Mouse (Mus musculus) heart, postnatal 10 days (tissue): Measurements from ENCODE around the gene 6030458C11Rik. TPM values are rescaled to one million over a fixed set of nuclear protein-coding genes. Genes with fewer than 3 reads are reported as not detected.

Source experiments
- DNase-seq, 2 experiments: peaks; one replicate each; pipeline ENCODE4 v3.0.0; 2021
- intact Hi-C: fragments of 180-260 bp; cut with DNase I; formaldehyde crosslinking; loops from one replicate; pipeline ENCODE4 v1.15.1; 2025
- total RNA-seq, 2 experiments: library from RNA; stranded (reverse); gene quantifications; 2 replicates each; pipeline ENCODE4 v1.2.3; 2021

Gene 6030458C11Rik
- total RNA-seq: 10 to 100 TPM; 14.7 to 16.6 TPM

DNA sequence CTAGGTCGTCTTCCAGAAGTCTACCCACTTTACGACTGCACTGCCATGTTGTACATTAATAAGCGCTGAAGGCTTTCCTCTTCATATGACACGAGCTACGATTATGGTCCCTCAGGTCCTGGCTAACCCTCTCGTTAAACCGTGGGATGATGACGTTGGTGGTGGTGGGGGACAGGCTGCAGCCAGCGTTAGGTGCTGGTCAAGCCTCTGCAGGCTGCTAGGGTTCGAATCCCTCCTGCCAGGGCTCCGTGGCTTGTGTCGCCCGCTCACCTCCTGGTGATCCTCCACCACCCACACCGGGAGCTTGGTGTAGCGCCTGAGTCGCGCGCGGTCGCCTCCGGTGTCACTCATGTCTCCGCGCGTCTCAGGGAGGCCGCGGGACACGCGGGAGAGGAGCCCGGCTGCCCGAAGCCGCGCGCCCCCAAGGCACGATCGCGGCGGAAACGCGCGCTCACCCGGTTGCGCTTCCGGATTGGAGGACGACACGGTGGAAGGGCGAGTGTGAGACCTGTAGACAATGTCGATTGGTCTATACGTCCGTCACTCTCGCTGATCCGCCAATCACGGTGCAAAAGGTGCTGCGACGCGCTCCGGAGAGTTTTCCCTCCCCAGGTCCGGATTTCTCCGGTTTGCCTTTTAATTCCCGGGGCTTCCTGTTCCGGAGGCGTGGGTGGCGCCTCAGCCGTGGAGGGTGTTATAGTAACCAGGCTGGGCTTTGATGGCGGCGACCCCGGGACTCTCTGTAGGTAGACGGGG lies at the start of gene 6030458C11Rik, which contains the start of gene Drosha:
Gene 6030458C11Rik (minus strand): TSS at position 453 of the 756 bp plus-strand sequence.
Gene Drosha (plus strand): TSS at position 619 of the 756 bp plus-strand sequence.
- peak; percentile 100 for DNase-seq
- intact Hi-C loops: loop anchor here (10.0 kb wide), 1 partner anchor 850 kb away; no protein-coding TSS in a partner anchor

DNA sequence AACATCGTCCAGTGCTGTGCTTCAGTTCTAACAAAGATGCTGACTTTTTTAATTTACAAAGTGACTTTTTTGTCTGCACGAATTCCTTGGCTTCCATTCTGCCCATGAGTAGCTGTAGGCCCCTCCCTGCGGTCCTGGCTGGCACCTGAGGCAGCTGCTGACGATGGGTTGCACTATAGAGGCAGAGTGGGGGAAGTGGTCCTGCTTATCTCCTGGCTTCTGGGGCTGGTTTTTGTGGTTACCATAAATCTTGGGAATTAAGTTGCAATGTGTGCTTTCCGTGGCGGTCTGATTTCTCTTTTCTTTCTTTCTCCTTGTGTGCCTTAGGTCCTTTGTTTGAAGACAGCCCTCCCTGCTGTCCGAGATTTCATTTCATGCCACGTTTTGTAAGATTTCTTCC lies 42.8 kb upstream of the 6030458C11Rik start:
- DNase-seq: no peak
- intact Hi-C loops: loop anchor here (5.0 kb wide), 1 partner anchor 1185 kb away; no protein-coding TSS in a partner anchor

DNA sequence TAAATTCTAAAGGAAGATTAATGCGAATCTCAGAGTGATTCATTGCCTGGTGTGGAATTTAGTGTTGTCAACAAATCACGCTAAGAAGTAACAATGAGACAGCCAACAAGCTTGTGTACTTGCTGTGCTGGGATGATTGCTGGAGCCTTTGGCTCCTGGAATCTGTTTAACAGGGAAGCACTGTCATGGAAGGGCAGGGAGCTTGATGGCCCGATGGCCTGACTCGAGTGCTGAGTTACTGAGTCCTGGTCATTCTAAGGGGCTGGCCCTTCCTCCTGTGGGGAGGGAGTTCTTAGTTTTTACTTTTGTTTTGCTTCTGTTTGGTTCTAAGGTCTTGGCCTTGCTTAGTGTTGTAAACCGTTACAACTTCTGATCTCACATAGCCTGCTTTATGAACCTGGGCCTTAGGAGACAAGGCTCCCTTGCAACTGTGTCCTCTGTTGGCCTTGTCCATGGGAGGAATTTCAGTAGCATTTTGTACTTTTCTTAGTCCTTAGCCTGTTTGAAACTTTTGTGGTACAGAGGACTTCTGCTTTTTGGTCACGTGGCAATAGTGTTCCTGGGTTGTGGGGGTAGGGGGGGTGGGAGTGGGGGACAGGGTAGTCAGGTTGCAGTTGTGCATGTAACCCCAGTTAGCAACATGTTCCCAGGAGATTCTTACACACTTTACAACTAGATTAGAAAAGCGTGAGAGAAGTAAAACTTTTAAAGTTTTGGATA lies 41.3 kb upstream of the 6030458C11Rik start:
- intact Hi-C loops: loop anchor here (5.0 kb wide), 1 partner anchor 1187 kb away; no protein-coding TSS in a partner anchor
- no peak for DNase-seq

DNA sequence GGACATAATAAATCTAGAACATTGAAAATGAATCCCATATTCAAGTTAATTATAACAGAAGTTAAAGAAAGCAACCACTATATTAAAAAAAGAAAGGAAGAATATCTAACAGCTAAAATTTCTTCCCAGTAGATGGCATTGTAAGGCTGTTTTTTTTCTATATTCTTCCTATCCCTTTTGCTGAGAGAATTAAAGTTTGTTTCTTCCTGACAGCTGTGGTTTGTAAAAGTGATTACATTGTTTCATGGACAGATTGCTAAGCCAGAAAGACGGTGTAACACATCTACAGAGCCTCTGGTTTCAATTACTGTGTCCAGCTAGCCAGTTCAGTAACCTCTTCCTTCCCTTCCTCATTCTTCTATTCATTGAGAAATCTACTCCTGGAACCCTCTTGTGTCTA lies 39.2 kb upstream of the 6030458C11Rik start:
- intact Hi-C loops: no loop called here
- DNase-seq: no peak

DNA sequence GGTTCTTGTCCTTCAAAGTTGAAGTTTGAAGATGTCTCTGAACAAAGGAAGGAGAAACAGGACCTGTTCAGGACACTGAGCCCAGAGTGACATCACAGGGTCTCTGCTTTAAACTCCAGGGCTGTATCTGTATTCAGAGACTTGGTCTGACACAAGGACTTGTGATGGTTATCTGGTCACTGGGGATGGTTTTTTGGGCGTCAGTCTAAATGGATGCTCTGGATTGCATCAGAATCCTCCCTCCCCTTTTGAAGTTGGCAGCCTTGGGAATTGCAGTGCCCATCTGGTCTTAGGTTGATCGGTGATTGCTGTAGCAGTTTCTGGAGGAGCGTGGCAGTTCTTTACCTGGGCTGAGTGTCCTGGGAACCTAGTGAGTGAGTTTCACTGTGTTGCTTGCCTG lies 37.6 kb upstream of the 6030458C11Rik start:
- intact Hi-C loops: no loop called here
- DNase-seq: no peak

DNA sequence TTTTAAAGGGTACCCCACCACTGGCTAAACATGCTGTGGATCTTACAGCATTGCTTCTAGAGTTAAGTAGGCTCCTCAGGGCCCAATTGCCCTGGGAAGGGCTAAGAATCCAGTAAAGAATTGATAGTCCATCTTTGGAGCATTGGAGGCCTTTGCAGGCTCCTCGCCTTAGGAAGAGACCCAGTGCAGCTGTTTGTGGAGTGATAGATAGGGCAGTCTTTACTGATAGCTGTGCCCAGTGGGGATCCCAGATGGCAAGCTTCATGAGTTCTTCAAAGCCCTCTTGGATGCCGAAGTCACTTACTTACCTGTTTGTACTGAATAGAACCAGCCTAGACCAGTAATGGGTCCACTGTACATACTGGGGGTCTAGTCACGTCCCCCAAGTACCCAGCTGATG lies 34.2 kb upstream of the 6030458C11Rik start:
- intact Hi-C loops: no loop called here
- DNase-seq: no peak

DNA sequence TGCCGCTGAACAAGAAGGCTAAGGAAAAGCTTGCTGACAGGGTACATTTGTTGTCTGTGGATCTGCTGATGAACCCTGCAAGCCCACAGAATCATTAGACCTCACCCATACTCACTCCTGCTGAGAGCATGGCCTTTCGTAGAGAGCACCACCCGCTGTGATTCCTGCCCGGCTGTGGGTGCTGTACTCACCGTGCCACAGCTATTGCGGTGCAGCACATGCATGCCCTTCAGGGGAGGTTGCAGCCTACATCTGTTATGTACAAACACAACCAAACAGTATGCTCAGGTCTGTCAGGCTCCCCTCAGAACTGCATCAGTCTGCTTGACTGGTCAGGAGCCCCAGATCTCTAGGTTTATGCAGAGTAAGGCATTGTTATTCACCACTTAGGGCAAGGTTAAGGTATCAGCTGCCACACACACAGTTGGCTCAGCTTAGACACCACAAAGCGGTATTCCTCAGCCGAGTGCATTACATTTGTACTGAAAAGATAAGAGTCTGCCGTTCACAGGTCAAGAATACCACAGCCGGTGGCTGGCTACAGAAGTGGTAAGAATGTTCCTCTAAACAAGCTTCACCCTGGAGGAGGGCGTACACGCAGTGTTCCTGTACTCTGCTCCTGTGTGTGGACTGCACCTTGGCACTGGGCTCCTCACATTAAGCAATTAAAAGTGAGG lies 33.5 kb upstream of the 6030458C11Rik start:
- peak; percentile 11 to 15 for DNase-seq
- intact Hi-C loops: no loop called here

DNA sequence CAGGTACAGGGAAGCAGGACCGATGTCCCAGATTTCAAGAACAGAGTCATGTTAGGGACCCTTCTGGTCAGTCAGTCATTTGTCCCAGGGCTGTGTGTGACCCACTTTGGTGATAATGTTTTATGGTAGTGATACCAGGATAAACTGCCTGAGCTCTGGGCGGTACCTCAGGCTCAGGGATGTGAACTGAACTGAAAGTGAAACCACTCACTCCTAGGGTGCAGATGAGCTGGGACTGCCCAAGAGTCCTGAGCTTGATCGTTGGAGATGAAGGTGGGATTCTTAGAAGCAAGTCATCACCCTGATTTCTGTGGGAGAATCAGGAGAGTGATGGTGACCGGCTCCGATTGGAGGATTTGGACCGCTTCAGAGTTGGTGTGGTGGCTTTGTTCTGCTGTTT lies 32.3 kb upstream of the 6030458C11Rik start:
- DNase-seq: no peak
- intact Hi-C loops: no loop called here

DNA sequence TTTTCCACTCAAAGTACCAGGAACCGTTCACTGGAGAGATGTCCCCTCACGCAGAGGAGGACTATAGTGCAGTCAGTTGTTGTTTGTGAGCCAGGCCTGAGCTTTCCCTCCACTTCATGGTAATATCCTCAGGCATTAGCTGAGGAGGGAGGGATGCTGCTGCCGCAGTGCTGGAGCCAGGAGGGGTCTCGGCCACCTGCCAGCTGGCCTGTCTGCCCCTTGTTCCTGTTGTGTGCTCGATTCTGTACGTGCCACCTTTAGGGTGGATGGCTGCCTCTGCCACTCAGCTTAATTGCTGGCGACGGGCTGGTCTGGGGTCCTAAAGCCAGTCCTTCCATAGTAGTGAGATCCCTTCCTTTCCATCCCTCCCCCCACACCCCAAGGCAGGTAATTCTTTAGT lies 29.0 kb upstream of the 6030458C11Rik start:
- intact Hi-C loops: no loop called here
- no peak for DNase-seq

DNA sequence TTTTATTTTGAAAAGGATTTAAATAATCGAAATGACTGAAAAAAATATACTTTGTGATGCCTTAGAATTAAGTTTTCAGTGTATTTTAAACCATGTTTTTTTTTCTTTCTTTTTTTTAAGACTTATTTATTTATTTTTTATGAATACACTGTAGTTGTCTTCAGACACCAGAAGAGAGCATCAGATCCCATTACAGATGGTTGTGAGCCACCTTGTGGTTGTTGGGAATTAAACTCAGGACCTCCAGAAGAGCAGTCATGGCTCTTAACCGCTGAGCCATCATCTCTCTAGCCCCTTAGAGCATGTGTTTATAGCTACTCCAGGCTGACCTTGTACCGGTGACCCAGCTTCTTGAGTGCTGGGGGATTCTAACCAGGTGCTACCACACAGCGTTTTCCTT lies 24.9 kb upstream of the 6030458C11Rik start:
- intact Hi-C loops: no loop called here
- no peak for DNase-seq

DNA sequence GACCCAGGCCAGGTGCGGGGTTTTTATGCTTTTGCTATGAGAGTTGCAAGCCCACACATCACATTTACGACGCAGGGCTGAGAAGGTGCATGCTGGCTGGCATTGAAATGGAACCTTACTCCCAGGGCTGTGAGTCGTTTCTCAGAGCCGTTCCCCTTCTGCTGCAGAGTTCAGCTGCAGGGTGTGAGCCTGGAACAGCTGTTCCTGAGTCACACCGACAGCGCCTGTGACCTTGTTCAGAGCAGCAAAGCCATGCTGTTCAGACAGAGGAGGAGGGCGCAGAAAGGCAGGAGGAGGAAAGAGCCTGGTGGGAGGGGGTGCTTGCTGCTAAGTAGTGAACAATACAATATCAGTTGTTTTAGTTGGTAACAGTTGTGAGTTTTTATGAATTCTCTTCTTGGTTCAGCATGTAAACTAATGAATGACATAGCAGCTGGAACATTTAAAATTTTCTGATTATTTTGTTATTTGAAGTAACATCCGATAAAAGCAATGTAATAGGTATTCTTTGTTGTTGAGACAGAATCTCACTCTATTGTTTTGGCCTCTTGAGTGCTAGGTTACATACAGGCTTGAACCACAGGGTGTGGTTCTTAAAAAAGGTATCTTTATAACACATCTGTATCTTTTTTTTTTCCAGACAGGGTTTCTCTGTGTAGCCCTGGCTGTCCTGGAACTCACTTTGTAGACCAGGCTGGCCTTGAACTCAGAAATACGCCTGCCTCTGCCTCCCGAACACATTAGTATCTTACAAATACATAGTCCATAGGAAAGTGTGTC lies 23.9 kb upstream of the 6030458C11Rik start:
- no peak for DNase-seq
- intact Hi-C loops: no loop called here

DNA sequence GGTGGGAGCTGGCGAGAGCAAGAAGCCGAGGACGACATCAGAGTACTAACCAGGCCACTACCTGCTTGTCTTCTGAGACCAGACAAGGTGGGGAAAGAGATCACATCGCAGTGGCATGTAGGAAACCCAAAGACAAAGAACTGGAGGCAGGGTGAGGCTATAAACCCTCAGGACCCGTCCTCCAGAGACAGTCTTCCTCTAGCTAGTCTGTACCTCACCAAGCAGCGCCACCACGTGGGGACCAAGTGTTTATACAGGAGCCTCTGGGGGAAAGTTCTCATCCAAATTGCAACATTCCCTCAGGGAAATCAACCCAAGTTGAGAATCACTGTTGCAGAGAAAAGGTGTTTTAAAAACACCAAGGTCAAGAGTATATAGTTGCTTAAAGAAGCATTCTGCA lies 18.4 kb upstream of the 6030458C11Rik start:
- DNase-seq: no peak
- intact Hi-C loops: no loop called here

DNA sequence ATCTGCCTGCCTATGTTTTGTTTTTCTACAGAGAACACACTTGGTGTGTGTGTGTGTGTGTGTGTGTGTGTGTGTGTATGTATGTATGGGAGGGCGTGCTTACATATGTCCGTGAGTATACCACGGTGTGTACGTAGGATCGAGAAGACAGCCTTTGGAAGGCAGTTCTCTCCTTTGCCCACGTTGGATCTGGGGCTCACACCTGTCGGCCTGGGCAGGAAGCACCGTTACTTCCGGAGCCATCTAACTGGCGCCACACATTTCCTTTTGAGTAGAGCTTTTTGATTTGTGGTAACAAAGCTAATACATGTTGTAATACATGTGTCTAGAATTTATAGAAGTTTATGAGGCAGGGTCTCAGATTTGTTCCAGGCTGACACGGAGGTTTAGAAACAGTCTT lies 16.3 kb upstream of the 6030458C11Rik start:
- no peak for DNase-seq
- intact Hi-C loops: no loop called here

DNA sequence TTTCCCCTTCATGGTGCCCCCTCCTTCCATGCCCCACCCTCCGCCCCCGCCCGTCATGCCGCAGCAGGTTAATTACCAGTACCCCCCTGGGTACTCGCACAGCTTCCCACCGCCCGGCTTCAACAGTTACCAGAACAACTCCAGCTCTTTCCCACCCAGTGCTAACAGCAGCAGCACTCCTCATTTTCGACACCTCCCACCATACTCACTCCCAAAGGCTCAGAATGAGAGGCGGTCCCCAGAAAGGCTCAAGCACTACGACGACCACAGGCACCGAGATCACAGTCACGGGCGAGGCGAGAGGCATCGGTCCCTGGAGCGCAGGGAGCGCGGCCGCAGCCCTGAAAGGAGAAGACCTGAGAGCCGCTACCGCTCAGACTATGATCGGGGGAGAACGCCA lies 9.8 kb upstream of the 6030458C11Rik start:
- no peak for DNase-seq
- intact Hi-C loops: no loop called here

DNA sequence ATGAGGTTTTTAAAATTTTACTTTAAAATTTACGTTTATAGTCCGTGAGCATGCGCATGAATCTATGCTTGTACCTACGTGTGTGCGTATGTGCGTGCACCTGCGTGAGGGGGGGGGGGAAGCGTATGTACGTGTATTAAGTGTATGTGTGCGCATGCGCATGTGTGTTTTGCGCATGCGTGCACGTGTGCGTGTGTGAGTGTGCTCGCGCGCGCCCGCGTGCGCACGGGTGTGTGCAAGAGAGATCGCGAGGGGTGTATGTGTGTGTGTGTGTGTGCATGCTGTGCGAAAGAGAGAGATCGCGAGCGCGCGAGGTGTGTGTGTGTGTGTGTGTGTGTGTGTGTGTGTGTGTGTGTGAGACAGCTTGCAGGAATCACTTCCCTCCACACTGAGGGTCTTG lies 8.9 kb upstream of the 6030458C11Rik start:
- intact Hi-C loops: no loop called here
- DNase-seq: no peak

DNA sequence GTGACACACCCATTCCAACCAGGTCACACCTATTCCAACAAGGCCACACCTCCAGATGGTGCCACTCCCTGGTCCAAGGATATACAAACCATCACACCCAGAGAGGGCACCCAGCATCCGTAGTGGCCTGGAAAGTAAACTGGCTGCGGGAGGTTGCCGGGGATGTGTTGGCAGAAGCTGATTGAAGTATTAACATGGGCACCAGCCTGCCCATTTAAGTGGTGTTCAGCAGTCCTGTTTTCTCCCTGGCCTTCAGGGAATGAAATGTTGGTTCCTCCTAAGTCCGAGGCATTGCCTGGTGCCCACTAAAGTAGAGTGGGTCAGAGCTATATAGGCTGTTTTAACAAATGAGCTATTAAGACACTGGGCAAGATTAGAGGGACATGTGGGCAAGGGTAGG lies 8.2 kb upstream of the 6030458C11Rik start:
- intact Hi-C loops: no loop called here
- DNase-seq: no peak

DNA sequence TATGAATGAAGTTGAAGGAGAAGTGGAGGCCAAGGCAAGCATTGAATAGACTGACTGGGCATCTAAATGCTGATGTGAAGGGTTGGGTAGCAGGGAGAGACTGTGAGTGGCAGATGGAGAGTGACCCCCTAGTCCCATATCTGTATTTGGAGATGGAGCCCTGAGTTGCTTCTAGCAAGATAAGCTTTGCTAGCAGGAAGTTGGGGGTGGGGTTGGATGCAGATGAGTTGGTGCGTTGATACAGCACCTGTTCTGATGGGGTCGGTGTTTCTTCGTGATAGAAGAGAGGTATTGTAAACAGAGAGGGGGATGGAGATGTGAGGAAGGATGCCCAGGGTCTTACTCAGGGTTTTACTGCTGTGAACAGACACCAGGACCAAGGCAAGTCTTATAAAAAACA lies 5.4 kb upstream of the 6030458C11Rik start:
- DNase-seq: no peak
- intact Hi-C loops: loop anchor here (10.0 kb wide), 1 partner anchor 855 kb away; no protein-coding TSS in a partner anchor

DNA sequence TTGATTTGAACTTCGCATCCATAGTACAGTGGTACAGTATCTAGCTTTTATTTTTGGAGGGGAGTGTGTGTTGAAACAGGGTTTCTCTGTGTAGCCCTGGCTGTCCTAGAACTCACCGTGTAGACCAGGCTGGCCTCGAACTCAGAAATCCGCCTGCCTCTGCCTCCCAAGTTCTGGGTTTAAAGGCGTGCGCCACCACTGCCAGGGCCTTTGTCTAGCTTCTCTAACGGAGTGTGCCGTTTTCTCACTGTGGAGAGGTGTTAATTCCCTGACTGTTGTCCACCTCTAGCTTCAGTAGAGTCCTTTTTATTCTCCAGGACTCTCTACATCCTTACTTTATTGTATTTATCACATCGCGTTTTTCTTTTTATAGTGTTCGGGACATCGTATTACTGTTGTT lies 959 bp upstream of the 6030458C11Rik start:
- intact Hi-C loops: loop anchor here (10.0 kb wide), 1 partner anchor 851 kb away; no protein-coding TSS in a partner anchor
- DNase-seq: no peak

DNA sequence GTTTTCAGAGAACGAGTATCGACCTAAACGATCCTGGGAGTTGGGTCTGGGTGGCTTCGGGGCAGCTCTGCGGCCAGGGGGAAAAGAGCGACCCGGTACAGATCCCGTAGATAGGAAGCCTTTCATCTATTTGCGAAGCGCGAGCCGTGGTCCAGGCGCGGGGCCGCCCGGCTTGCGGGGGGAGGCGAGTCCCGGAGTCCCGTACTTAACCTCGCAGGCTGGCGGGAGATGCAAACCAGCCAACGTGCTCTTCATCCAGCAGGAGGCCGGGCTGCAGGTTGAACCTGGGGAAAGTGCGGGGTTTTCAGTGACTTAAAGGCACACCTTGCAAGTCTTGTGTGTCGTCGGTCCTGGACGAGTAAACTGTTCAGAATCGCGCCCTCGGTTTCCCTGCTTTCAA lies 516 bp upstream of the 6030458C11Rik start:
- DNase-seq: no peak
- intact Hi-C loops: loop anchor here (10.0 kb wide), 1 partner anchor 850 kb away; no protein-coding TSS in a partner anchor

DNA sequence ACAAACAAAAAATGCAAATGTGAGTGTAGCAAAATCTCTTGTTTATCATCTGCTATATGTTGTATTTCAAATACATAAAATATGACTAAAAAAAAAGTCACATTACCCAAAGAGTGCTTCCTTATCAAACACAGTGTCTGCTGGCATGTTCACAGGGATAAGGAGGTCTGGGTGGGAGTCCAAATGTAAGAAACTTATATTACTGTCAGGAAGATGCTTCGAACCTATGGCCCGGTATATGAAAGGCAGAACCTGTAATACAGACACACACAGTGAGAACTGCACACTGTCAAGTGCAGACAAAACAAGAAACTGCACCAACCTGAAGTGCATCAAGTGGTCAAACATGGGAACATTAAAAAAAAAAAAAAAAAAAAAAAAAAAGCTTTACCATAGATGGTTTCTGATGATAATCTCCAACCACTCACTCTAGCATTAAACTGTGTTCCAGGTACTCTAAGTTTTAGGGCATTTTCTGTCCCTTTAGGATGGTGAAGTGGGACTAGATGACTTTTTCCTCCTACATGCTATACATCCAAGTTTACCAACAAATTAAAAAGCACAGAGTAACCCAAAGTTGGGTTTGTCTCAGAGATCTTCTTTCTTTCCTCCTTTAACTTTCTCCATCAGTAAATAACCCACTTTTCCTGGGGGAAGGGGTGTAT lies 862 bp downstream of the 6030458C11Rik start:
- intact Hi-C loops: loop anchor here (10.0 kb wide), 1 partner anchor 849 kb away; no protein-coding TSS in a partner anchor
- DNase-seq: no peak
